Mouse (Mus musculus): ENCODE results near the gene Washc4.

- TF ChIP-seq CTCF (IDR thresholded peaks at IDR 0.05; ENCODE audit: low read depth, low read length) (no peak), POLR2A (IDR thresholded peaks at IDR 0.05; ENCODE audit: extremely low read depth, insufficient read depth, low read length) (no peak)
Measured at GRCm38 (mm10) chr10:83592616-83593015, 49.1 kb downstream of the Washc4 start.
